Mouse (Mus musculus) E14TG2a.4 (cell line): ENCODE data around the gene Vamp4.

Experiments
- H3K27me3 ChIP-seq: 2 replicates; pipeline ENCODE4 v1.6.1; 2014; ENCODE audit warnings: low read length, control low read depth; ENCODE audit not compliant: insufficient read depth
- H3K36me3 ChIP-seq: 2 replicates; pipeline ENCODE4 v1.6.1; 2014; ENCODE audit warnings: low read length, control low read depth; ENCODE audit not compliant: insufficient read depth
- H3K4me1 ChIP-seq: replicated peaks from 2 replicates; pipeline ENCODE4 v1.6.1; 2014; ENCODE audit warnings: low read depth, low read length, control low read depth
- H3K4me3 ChIP-seq: replicated peaks from 2 replicates; pipeline ENCODE4 v1.5.1; 2014; ENCODE audit warnings: mild to moderate bottlenecking, low read length
- H3K9me3 ChIP-seq: 2 replicates; pipeline ENCODE4 v1.6.1; 2014; ENCODE audit warnings: low read length, control low read depth
- CTCF ChIP-seq: conservative IDR thresholded peaks from 2 replicates; pipeline ENCODE4 v1.5.1; 2014; ENCODE audit warnings: low read length
- NANOG ChIP-seq: IDR thresholded peaks from 2 replicates; pipeline ENCODE4 v1.6.1; 2014; ENCODE audit warnings: borderline replicate concordance, low read length, mixed read lengths
- POU5F1 ChIP-seq: IDR thresholded peaks from 2 replicates; pipeline ENCODE4 v1.6.1; 2014; ENCODE audit warnings: low read length, borderline replicate concordance

The Vamp4 gene

GRCm38 (mm10) chr1:162643752-162644151 is 73.4 kb downstream of the Vamp4 start:
- H3K4me1 ChIP-seq: no peaks in the 10 kb centered on the region
- H3K4me3 ChIP-seq: no peak overlapping the region
- TF ChIP-seq POU5F1 (no peak), CTCF (no peak), NANOG (no peak)

GRCm38 (mm10) chr1:162646083-162646686 is 75.9 kb downstream of the Vamp4 start:
- TF ChIP-seq CTCF: peak; percentile 41; the same call in 1 of the 2 replicates
- no peak for TF ChIP-seq NANOG
- H3K9me3 ChIP-seq: no peaks in the 10 kb centered on the region

More at GRCm38 (mm10) chr1:162643752-162644151, 73.4 kb downstream of the Vamp4 start:
- no peaks in the 10 kb centered on the region for H3K27me3 ChIP-seq
- H3K9me3 ChIP-seq: no peaks in the 10 kb centered on the region
- no peaks in the 10 kb centered on the region for H3K36me3 ChIP-seq

GRCm38 (mm10) chr1:162648416-162648815 is 78.1 kb downstream of the Vamp4 start:
- TF ChIP-seq CTCF (no peak), NANOG (no peak), POU5F1 (no peak)
- Histone ChIP-seq H3K4me3 (no peak overlapping the region), H3K36me3 (no peaks in the 10 kb centered on the region), H3K9me3 (no peaks in the 10 kb centered on the region), H3K4me1 (peaks cover 7% of the 10 kb centered on the region), H3K27me3 (no peaks in the 10 kb centered on the region)

More at GRCm38 (mm10) chr1:162646083-162646686, 75.9 kb downstream of the Vamp4 start:
- no peak overlapping the region for H3K4me3 ChIP-seq
- H3K27me3 ChIP-seq: no peaks in the 10 kb centered on the region
- H3K36me3 ChIP-seq: no peaks in the 10 kb centered on the region
- peaks cover 7% of the 10 kb centered on the region for H3K4me1 ChIP-seq
